Mouse (Mus musculus) liver, postnatal 0 days (tissue): ENCODE results near the gene Higd1a.

ENCODE experiments used
- CTCF ChIP-seq: sonication (generic); IDR thresholded peaks from 2 replicates; pipeline ENCODE4 v1.5.1; 2016; ENCODE audit warnings: antibody characterized with exemption, low read depth
- EP300 ChIP-seq: IDR thresholded peaks from 2 replicates; pipeline ENCODE4 v1.6.1; 2016; ENCODE audit warnings: antibody characterized with exemption, low read depth, mild to moderate bottlenecking

DNA sequence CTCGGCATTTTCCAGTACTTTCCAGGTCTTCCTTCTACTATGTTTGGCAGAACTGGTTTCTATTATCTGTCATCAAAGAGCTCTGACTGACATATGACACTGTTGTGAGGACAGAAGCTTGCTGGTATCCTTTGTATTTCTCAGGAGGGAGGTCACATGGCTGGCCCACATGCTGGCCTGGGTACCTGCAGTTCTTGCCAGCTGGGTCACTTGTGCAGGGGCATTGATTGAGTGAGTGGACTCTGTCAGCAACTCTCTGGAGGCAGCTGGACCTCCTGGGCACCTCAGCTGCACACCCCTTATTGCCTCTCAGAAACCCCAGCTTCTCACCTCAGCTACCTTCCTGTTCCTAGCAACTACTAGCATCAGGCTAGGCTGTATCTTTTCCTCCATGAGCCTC, 50.6 kb downstream of the Higd1a start:
- TF ChIP-seq EP300 = no peak
- TF ChIP-seq CTCF = no peak
